Mouse (Mus musculus): ENCODE data around the gene Twf2. TPM values are rescaled to one million over a fixed set of nuclear protein-coding genes. Genes with fewer than 3 reads are reported as not detected.
"Not testable (repeated sequence)": the region's sequence is repeated elsewhere in the genome, so short reads cannot be mapped to it uniquely, and the experiment has no call there.

Twf2 gene
- 42.5 and 44.4 TPM in 2 replicates for total RNA-seq (2017)

- ATAC-seq (replicated peaks; ENCODE audit: low read depth, poor library complexity, severe bottlenecking): peak; percentile 55
These were observed at the start of gene Twf2 for GRCm38 (mm10) chr9:106202819-106203636. TSS of gene Twf2 (plus strand) at chr9:106203108.

GRCm38 (mm10) chr9:106154106-106154505 lies 48.8 kb upstream of the Twf2 start:
- no peak for ATAC-seq (replicated peaks; ENCODE audit: low read depth, poor library complexity, severe bottlenecking)

- ATAC-seq (replicated peaks; ENCODE audit: low read depth, poor library complexity, severe bottlenecking): peak; percentile 60
These were observed 46.5 kb upstream of the Twf2 start for GRCm38 (mm10) chr9:106156419-106156818.

GRCm38 (mm10) chr9:106156921-106157622 lies 45.8 kb upstream of the Twf2 start:
- ATAC-seq (replicated peaks; ENCODE audit: low read depth, poor library complexity, severe bottlenecking): no peak

- no peak for ATAC-seq (replicated peaks; ENCODE audit: low read depth, poor library complexity, severe bottlenecking)
These were observed 45.3 kb upstream of the Twf2 start for GRCm38 (mm10) chr9:106157623-106157925.

- no peak for ATAC-seq (replicated peaks; ENCODE audit: low read depth, poor library complexity, severe bottlenecking)
These were observed 44.8 kb upstream of the Twf2 start, which contains the start of gene Glyctk for GRCm38 (mm10) chr9:106158037-106158491. TSS of gene Glyctk (minus strand) at chr9:106158138.

GRCm38 (mm10) chr9:106159237-106159636 lies 43.7 kb upstream of the Twf2 start:
- no peak for ATAC-seq (replicated peaks; ENCODE audit: low read depth, poor library complexity, severe bottlenecking)

- ATAC-seq (replicated peaks; ENCODE audit: low read depth, poor library complexity, severe bottlenecking): peak; percentile 77
These were observed 43.1 kb upstream of the Twf2 start for GRCm38 (mm10) chr9:106159784-106160301.

GRCm38 (mm10) chr9:106160426-106160825 lies 42.5 kb upstream of the Twf2 start:
- ATAC-seq (replicated peaks; ENCODE audit: low read depth, poor library complexity, severe bottlenecking): no peak

GRCm38 (mm10) chr9:106166709-106167108 lies 36.2 kb upstream of the Twf2 start:
- ATAC-seq (replicated peaks; ENCODE audit: low read depth, poor library complexity, severe bottlenecking): no peak

- ATAC-seq (replicated peaks; ENCODE audit: low read depth, poor library complexity, severe bottlenecking): no peak
These were observed 35.7 kb upstream of the Twf2 start for GRCm38 (mm10) chr9:106167241-106167640.

- no peak for ATAC-seq (replicated peaks; ENCODE audit: low read depth, poor library complexity, severe bottlenecking)
These were observed 35.2 kb upstream of the Twf2 start for GRCm38 (mm10) chr9:106167703-106168102.

GRCm38 (mm10) chr9:106169006-106169405 lies 33.9 kb upstream of the Twf2 start:
- ATAC-seq (replicated peaks; ENCODE audit: low read depth, poor library complexity, severe bottlenecking): not testable (repeated sequence)

GRCm38 (mm10) chr9:106169917-106170316 lies 33.0 kb upstream of the Twf2 start:
- ATAC-seq (replicated peaks; ENCODE audit: low read depth, poor library complexity, severe bottlenecking): no peak

- ATAC-seq (replicated peaks; ENCODE audit: low read depth, poor library complexity, severe bottlenecking): peak; percentile 76
These were observed 32.2 kb upstream of the Twf2 start, which contains the start of gene Wdr82 for GRCm38 (mm10) chr9:106170556-106171345. TSS of gene Wdr82 (plus strand) at chr9:106170928.

GRCm38 (mm10) chr9:106171346-106172158 lies 31.4 kb upstream of the Twf2 start:
- peak; percentile 34 for ATAC-seq (replicated peaks; ENCODE audit: low read depth, poor library complexity, severe bottlenecking)

GRCm38 (mm10) chr9:106172527-106172926 lies 30.4 kb upstream of the Twf2 start:
- no peak for ATAC-seq (replicated peaks; ENCODE audit: low read depth, poor library complexity, severe bottlenecking)

- ATAC-seq (replicated peaks; ENCODE audit: low read depth, poor library complexity, severe bottlenecking): no peak
These were observed 29.5 kb upstream of the Twf2 start for GRCm38 (mm10) chr9:106173363-106173762.

- ATAC-seq (replicated peaks; ENCODE audit: low read depth, poor library complexity, severe bottlenecking): no peak
These were observed 27.2 kb upstream of the Twf2 start for GRCm38 (mm10) chr9:106175552-106176200.

Measured in common myeloid progenitor, adult 5-6 weeks (primary cell).